ENCODE assay signal across 25 mouse cellular contexts in genomic region chr11:97829365-97829764, GRCm38 (mm10). TPM values are rescaled to one million over a fixed set of nuclear protein-coding genes. Genes with fewer than 3 reads are reported as not detected.
DNase-seq lines count a peak whose midpoint lies in the region; ATAC-seq and TF ChIP-seq lines count a peak whose summit lies in the region.
"Had no signal": no experiment of that assay in that cellular context is flagged by ENCODE, and none has a peak within 500 bp of the region (broad histone marks: within the 10 kb centered on the region; RNA-seq: fewer than 3 reads in every experiment).

No protein-coding gene starts in this region.

- no peak for TF ChIP-seq POLR2A in bone marrow macrophage, adult 2 months (IDR thresholded peaks at IDR 0.05; ENCODE audit: borderline replicate concordance, low read depth, low read length)
- TF ChIP-seq POLR2A in lung, adult 2 months (IDR thresholded peaks at IDR 0.05; ENCODE audit: borderline replicate concordance, extremely low read depth, low read depth, low read length), result no peak

- H3K27ac ChIP-seq in bone marrow macrophage, adult 2 months (ENCODE audit: insufficient read depth, low read depth, low read length), result peak overlapping the region; percentile 100
- H3K27ac ChIP-seq in liver, postnatal 0 days (ENCODE audit: low read depth), result peak overlapping the region; percentile 76
- H3K27ac ChIP-seq: embryonic facial prominence, embryonic 12.5 days; hindbrain, embryonic 15.5 days; intestine, embryonic 15.5 days; layer of hippocampus, adult 2 months; limb, embryonic 15.5 days; neural tube, embryonic 12.5 days had no signal

- TF ChIP-seq CTCF in bone marrow macrophage, adult 2 months (IDR thresholded peaks at IDR 0.05; ENCODE audit: low read depth, low read length), result no peak
- no peak for TF ChIP-seq CTCF in liver, postnatal 0 days (IDR thresholded peaks at IDR 0.05; ENCODE audit: low read depth)
- TF ChIP-seq CTCF in lung, adult 2 months (IDR thresholded peaks at IDR 0.05; ENCODE audit: insufficient read depth, low read length), result no peak

- WGBS in liver, postnatal 0 days (ENCODE audit: insufficient replicate concordance), result 54% methylated on average over 7 of the region's 7 CpGs
- WGBS in lung, adult 2 months, result 63% methylated on average over 7 of the region's 7 CpGs

- TF ChIP-seq EP300 in liver, postnatal 0 days (IDR thresholded peaks at IDR 0.05; ENCODE audit: low read depth), result no peak

- no peak overlapping the region for H3K9ac ChIP-seq in liver, postnatal 0 days (replicated peaks)
- H3K9ac ChIP-seq: embryonic facial prominence, embryonic 12.5 days; heart, embryonic 15.5 days; hindbrain, embryonic 15.5 days; intestine, embryonic 15.5 days; limb, embryonic 15.5 days; neural tube, embryonic 12.5 days had no signal

- DNase-seq in adrenal gland, adult (ENCODE audit: inconsistent age in 2 of 2, low spot score in 1 of 2), result peak; percentile 5 to 35
- DNase-seq in adrenal gland, postnatal 14 days, result no peak
- peak; percentile 1 to 30 for DNase-seq in kidney, postnatal 25 days
- DNase-seq in kidney, postnatal 36 days, result no peak
- DNase-seq in liver, postnatal 0 days, result no peak
- no peak for DNase-seq in adrenal gland, adult 8-10 months
- no peak for DNase-seq in lung, adult 2 months
- DNase-seq: heart, postnatal 4 days; kidney, adult 9 months; lung, postnatal 10 days; right cerebral cortex, adult 18-20 months had no signal

- no peak overlapping the region for H3K4me2 ChIP-seq in liver, postnatal 0 days (ENCODE audit: low read depth, low read length)
- H3K4me2 ChIP-seq: embryonic facial prominence, embryonic 12.5 days; heart, embryonic 15.5 days; hindbrain, embryonic 15.5 days; intestine, embryonic 15.5 days; limb, embryonic 15.5 days; neural tube, embryonic 12.5 days had no signal

- H3K36me3 ChIP-seq in liver, postnatal 0 days (replicated peaks; ENCODE audit: insufficient read depth, low read length), result peaks cover 47% of the 10 kb centered on the region

- H3K27me3 ChIP-seq in liver, postnatal 0 days (ENCODE audit: insufficient read depth, low read length), result no peaks in the 10 kb centered on the region
- H3K27me3 ChIP-seq: embryonic facial prominence, embryonic 12.5 days; heart, embryonic 15.5 days; hindbrain, embryonic 15.5 days; intestine, embryonic 15.5 days; limb, embryonic 15.5 days; neural tube, embryonic 12.5 days had no signal

- peaks cover 76% of the 10 kb centered on the region for H3K4me1 ChIP-seq in bone marrow macrophage, adult 2 months (ENCODE audit: control insufficient read depth, insufficient read depth, low read length)
- peaks cover 24% of the 10 kb centered on the region for H3K4me1 ChIP-seq in liver, postnatal 0 days (ENCODE audit: insufficient read depth)
- H3K4me1 ChIP-seq in lung, adult 2 months (ENCODE audit: control insufficient read depth, insufficient read depth, low read length), result peaks cover 26% of the 10 kb centered on the region
- H3K4me1 ChIP-seq: embryonic facial prominence, embryonic 12.5 days; limb, embryonic 15.5 days had no signal

- no peaks in the 10 kb centered on the region for H3K9me3 ChIP-seq in liver, postnatal 0 days (ENCODE audit: low read length)
- H3K9me3 ChIP-seq: embryonic facial prominence, embryonic 12.5 days; heart, embryonic 15.5 days; hindbrain, embryonic 15.5 days; intestine, embryonic 15.5 days; limb, embryonic 15.5 days; neural tube, embryonic 12.5 days had no signal

- no peak for ATAC-seq in liver, postnatal 0 days
- ATAC-seq: forebrain, embryonic 14.5 days; intestine, embryonic 15.5 days had no signal

- no peak overlapping the region for H3K4me3 ChIP-seq in bone marrow macrophage, adult 2 months (ENCODE audit: insufficient read depth, low read length)
- H3K4me3 ChIP-seq in liver, postnatal 0 days (ENCODE audit: low read depth, low read length), result no peak overlapping the region
- H3K4me3 ChIP-seq in lung, adult 2 months (replicated peaks; ENCODE audit: extremely low read depth, low read depth, low read length), result no peak overlapping the region
- H3K4me3 ChIP-seq: embryonic facial prominence, embryonic 12.5 days; erythroblast, embryonic 14.5 days; heart, embryonic 15.5 days; hindbrain, embryonic 15.5 days; intestine, embryonic 15.5 days; layer of hippocampus, adult 2 months; limb, embryonic 15.5 days; neural tube, embryonic 12.5 days had no signal

RNA-seq across cellular contexts. Expression of gene B230217C12Rik, which starts 11.2 kb away (rescaled TPM):
- 2.4 and 3.5 TPM in 2 replicates for total RNA-seq in adrenal gland, postnatal 14 days (2021)
- 1.8 and 2.4 TPM in 2 replicates for polyA plus RNA-seq in bone marrow macrophage, adult 2 months (2012; ENCODE audit: insufficient read depth, insufficient read length, missing spikeins)
- 0.25 and 0.28 TPM in 2 replicates for polyA plus RNA-seq in liver, postnatal 0 days (2015; fragmentation: Nextera tagmentation; extraction: Ambion mirVana)
- total RNA-seq in adrenal gland, adult 8-10 months (2022), result 1 to 10 TPM; 3.7 to 7.2 (median 6.2) TPM
- polyA plus RNA-seq in lung, adult 2 months (2012; rRNA removed), result 2.8 and 4.5 TPM in 2 replicates
- total RNA-seq: MEL; monocyte, adult 5-6 weeks had no signal
- polyA plus RNA-seq: erythroblast, embryonic 14.5 days had no signal

RNA-seq across cellular contexts. Expression of gene Lasp1, which starts 30.6 kb away (rescaled TPM):
- total RNA-seq in adrenal gland, postnatal 14 days (2021), result 98.2 and 107 TPM in 2 replicates
- polyA plus RNA-seq in bone marrow macrophage, adult 2 months (2012; ENCODE audit: insufficient read depth, insufficient read length, missing spikeins), result 194 and 201 TPM in 2 replicates
- 30.0 and 32.2 TPM in 2 replicates for polyA plus RNA-seq in liver, postnatal 0 days (2015; fragmentation: Nextera tagmentation; extraction: Ambion mirVana)
- 100 to 1,000 TPM; 131 to 177 (median 143) TPM for total RNA-seq in adrenal gland, adult 8-10 months (2022)
- 120 and 137 TPM in 2 replicates for polyA plus RNA-seq in lung, adult 2 months (2012; rRNA removed)

RNA-seq across cellular contexts. Expression of gene Rpl23, which starts 47.1 kb away (rescaled TPM):
- total RNA-seq in adrenal gland, postnatal 14 days (2021), result 809 and 980 TPM in 2 replicates
- polyA plus RNA-seq in bone marrow macrophage, adult 2 months (2012; ENCODE audit: insufficient read depth, insufficient read length, missing spikeins), result 854 and 1,184 TPM in 2 replicates
- 409 and 433 TPM in 2 replicates for polyA plus RNA-seq in liver, postnatal 0 days (2015; fragmentation: Nextera tagmentation; extraction: Ambion mirVana)
- total RNA-seq in adrenal gland, adult 8-10 months (2022), result 100 to 1,000 TPM; 753 to 943 (median 843) TPM
- polyA plus RNA-seq in lung, adult 2 months (2012; rRNA removed), result 81.7 and 95.5 TPM in 2 replicates

RNA-seq across cellular contexts. Expression of gene 1700001P01Rik, which starts 53.6 kb away (rescaled TPM):
- total RNA-seq in adrenal gland, postnatal 14 days (2021), result not detected in 2 replicates
- polyA plus RNA-seq in bone marrow macrophage, adult 2 months (2012; ENCODE audit: insufficient read depth, insufficient read length, missing spikeins), result not detected in 2 replicates
- not detected in 2 replicates for polyA plus RNA-seq in liver, postnatal 0 days (2015; fragmentation: Nextera tagmentation; extraction: Ambion mirVana)
- total RNA-seq in adrenal gland, adult 8-10 months (2022), result under 1 TPM in 3 of 4 experiments, not detected in 1; 0.49 to 0.67 (median 0.62) TPM
- 0.22 TPM in 1 of 2 replicates, not detected in the other for polyA plus RNA-seq in lung, adult 2 months (2012; rRNA removed)
- total RNA-seq: monocyte, adult 5-6 weeks had no signal
- polyA plus RNA-seq: CD4-positive, CD25-positive, alpha-beta regulatory T cell, adult 4 months; embryonic facial prominence, embryonic 12.5 days; erythroblast, embryonic 14.5 days; small intestine, adult 2 months had no signal

RNA-seq across cellular contexts. Expression of gene Fbxo47, which starts 54.6 kb away (rescaled TPM):
- total RNA-seq in adrenal gland, postnatal 14 days (2021), result 1.0 and 1.2 TPM in 2 replicates
- polyA plus RNA-seq in bone marrow macrophage, adult 2 months (2012; ENCODE audit: insufficient read depth, insufficient read length, missing spikeins), result 0.67 and 1.5 TPM in 2 replicates
- 0.26 and 0.27 TPM in 2 replicates for polyA plus RNA-seq in liver, postnatal 0 days (2015; fragmentation: Nextera tagmentation; extraction: Ambion mirVana)
- 1 to 10 TPM in 3 of 4 experiments, under 1 TPM in 1; 0.94 to 1.8 (median 1.2) TPM for total RNA-seq in adrenal gland, adult 8-10 months (2022)
- 0.16 and 0.36 TPM in 2 replicates for polyA plus RNA-seq in lung, adult 2 months (2012; rRNA removed)
- polyA plus RNA-seq: erythroblast, embryonic 14.5 days; small intestine, adult 2 months had no signal

Comparison
In these comparisons a context has a peak if more than half of its experiments do, and no peak if none do; other contexts are left out.
1. DNase-seq: peak in adrenal gland, adult (2 of 2) and kidney, postnatal 25 days (2 of 2); none in adrenal gland, postnatal 14 days (single experiment), kidney, postnatal 36 days (0 of 2), liver, postnatal 0 days (single experiment), adrenal gland, adult 8-10 months (single experiment) and lung, adult 2 months (single experiment).